Mouse (Mus musculus): ENCODE measurements around the gene AC170998.1.
"Not testable (repeated sequence)": the region's sequence is repeated elsewhere in the genome, so short reads cannot be mapped to it uniquely, and the experiment has no call there.

DNA sequence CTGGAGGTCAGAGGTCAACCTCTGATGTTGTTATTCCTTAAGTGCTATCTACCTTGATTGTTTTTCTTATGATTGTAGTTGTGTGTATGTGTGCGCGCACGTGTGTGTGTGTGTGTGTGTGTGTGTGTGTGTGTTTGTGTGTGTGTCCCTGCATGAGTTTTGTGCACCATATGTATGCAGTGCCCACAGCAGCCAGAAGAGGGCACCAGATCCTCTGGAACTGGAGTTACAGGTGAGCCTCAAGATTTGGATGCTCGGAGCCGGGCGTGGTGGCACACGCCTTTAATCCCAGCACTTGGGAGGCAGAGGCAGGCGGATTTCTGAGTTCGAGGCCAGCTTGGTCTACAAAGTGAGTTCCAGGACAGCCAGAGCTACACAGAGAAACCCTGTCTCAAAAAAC is 48.4 kb downstream of the AC170998.1 start:
- 0 out of 2 replicates have a peak, but pooled peaks have one; percentile 18 for TF ChIP-seq CTCF (IDR thresholded peaks at IDR 0.05; ENCODE audit: control insufficient read depth, insufficient read depth, low read length)
- TF ChIP-seq POLR2A (IDR thresholded peaks at IDR 0.05; ENCODE audit: borderline replicate concordance, control insufficient read depth, low read depth, low read length): not testable (repeated sequence)

Measured in bone marrow, adult 2 months (tissue).